Mouse (Mus musculus): Measurements from ENCODE around the gene Sema7a. TPM values are rescaled to one million over a fixed set of nuclear protein-coding genes. Genes with fewer than 3 reads are reported as not detected.

Gene Sema7a
- total and polyA plus RNA-seq, 3 experiments = 0.03 TPM; not detected in 2

GRCm38 (mm10) chr9:57998685-57999084, 58.8 kb downstream of the Sema7a start:
- TF ChIP-seq ZC3H11A (IDR thresholded peaks at IDR 0.05; ENCODE audit: low read depth, low read length) (no peak), MXI1 (IDR thresholded peaks at IDR 0.05; ENCODE audit: low read depth, low read length) (no peak), NRF1 (IDR thresholded peaks at IDR 0.05; ENCODE audit: insufficient read depth, low read depth, low read length, poor library complexity, severe bottlenecking) (no peak), POLR2A (IDR thresholded peaks at IDR 0.05; ENCODE audit: control insufficient read depth in 1 of 2, insufficient read depth in 1 of 2, low read depth in 1 of 2, low read length in 2 of 2, poor library complexity in 1 of 2) (no peak), GATA1 (IDR thresholded peaks at IDR 0.05; ENCODE audit: low read depth, low read length) (no peak), CHD1 (IDR thresholded peaks at IDR 0.05; ENCODE audit: low read depth, low read length) (no peak), ZKSCAN1 (IDR thresholded peaks at IDR 0.05; ENCODE audit: low read depth, low read length) (no peak), USF2 (IDR thresholded peaks at IDR 0.05; ENCODE audit: borderline replicate concordance in 1 of 2, insufficient read depth in 1 of 2, low read depth in 1 of 2, low read length in 2 of 2) (no peak), KAT2A (conservative IDR thresholded peaks at IDR 0.05; ENCODE audit: low read depth, low read length) (no peak), ETS1 (IDR thresholded peaks at IDR 0.05; ENCODE audit: low read depth, low read length) (no peak), JUND (IDR thresholded peaks at IDR 0.05; ENCODE audit: low read depth, low read length) (no peak), SIN3A (IDR thresholded peaks at IDR 0.05; ENCODE audit: low read length) (no peak), HCFC1 (IDR thresholded peaks at IDR 0.05; ENCODE audit: low read depth, low read length) (no peak)
- H3K4me3 ChIP-seq (ENCODE audit: control insufficient read depth in 1 of 2, insufficient read depth in 1 of 2, low read depth in 2 of 2, low read length in 2 of 2) = no peak overlapping the region
- H3K4me1 ChIP-seq (ENCODE audit: control insufficient read depth in 1 of 2, insufficient read depth in 2 of 2, low read length in 2 of 2) = peaks cover 0 to 4% of the 10 kb centered on the region in 2 experiments; a peak in 1 of 4 replicates
- no peak for DNase-seq (ENCODE audit: low read depth, low spot score)
- no peaks in the 10 kb centered on the region for H3K9me3 ChIP-seq (replicated peaks; ENCODE audit: insufficient read depth, low read length)
- no peak overlapping the region for H3K27ac ChIP-seq (ENCODE audit: control insufficient read depth, low read depth, low read length)
- H3K27me3 ChIP-seq (ENCODE audit: control insufficient read depth in 1 of 2, insufficient read depth in 2 of 2, low read length in 2 of 2) = peaks cover 7 to 10% of the 10 kb centered on the region in 2 experiments
- H3K36me3 ChIP-seq (ENCODE audit: control insufficient read depth in 1 of 2, insufficient read depth in 2 of 2, low read length in 2 of 2) = no peaks in the 10 kb centered on the region; a peak in 1 of 4 replicates
- no peak overlapping the region for H3K9ac ChIP-seq (ENCODE audit: control insufficient read depth, low read depth, low read length, poor library complexity, severe bottlenecking)
- no peaks in the 10 kb centered on the region for H3K79me2 ChIP-seq (ENCODE audit: control insufficient read depth, insufficient read depth, low read length, poor library complexity)

DNA sequence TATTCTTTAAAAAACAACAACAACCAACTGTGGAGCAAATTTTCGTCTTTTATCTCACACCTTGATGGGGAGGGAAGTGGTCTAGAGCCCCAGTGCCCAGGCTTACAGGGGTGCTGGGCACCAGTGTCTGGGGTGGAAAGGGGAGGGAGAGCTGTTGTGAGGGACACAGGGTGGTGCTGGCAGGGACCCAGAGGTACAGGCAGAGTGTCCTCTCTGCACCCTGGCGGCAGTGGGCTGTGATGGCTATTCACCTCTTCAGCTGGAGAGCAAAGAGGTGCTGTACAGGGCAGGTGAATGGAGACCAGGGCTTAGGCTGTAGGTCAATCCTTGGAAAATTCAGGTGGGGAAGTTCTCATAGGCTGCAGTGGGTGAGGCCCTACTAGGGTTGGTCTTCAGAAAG, 59.8 kb downstream of the Sema7a start:
- Histone ChIP-seq H3K4me1 (ENCODE audit: control insufficient read depth in 1 of 2, insufficient read depth in 2 of 2, low read length in 2 of 2) (peaks cover 0 to 4% of the 10 kb centered on the region in 2 experiments; a peak in 1 of 4 replicates), H3K9ac (ENCODE audit: control insufficient read depth, low read depth, low read length, poor library complexity, severe bottlenecking) (no peak overlapping the region), H3K27ac (ENCODE audit: control insufficient read depth, low read depth, low read length) (no peak overlapping the region), H3K27me3 (ENCODE audit: control insufficient read depth in 1 of 2, insufficient read depth in 2 of 2, low read length in 2 of 2) (peaks cover 10 to 11% of the 10 kb centered on the region in 2 experiments), H3K36me3 (ENCODE audit: control insufficient read depth in 1 of 2, insufficient read depth in 2 of 2, low read length in 2 of 2) (no peaks in the 10 kb centered on the region; a peak in 1 of 4 replicates), H3K9me3 (replicated peaks; ENCODE audit: insufficient read depth, low read length) (no peaks in the 10 kb centered on the region), H3K4me3 (ENCODE audit: control insufficient read depth in 1 of 2, insufficient read depth in 1 of 2, low read depth in 2 of 2, low read length in 2 of 2) (no peak overlapping the region), H3K79me2 (ENCODE audit: control insufficient read depth, insufficient read depth, low read length, poor library complexity) (no peaks in the 10 kb centered on the region)
- TF ChIP-seq BHLHE40 (IDR thresholded peaks at IDR 0.05; ENCODE audit: borderline replicate concordance, low read depth, low read length) = no peak
- no peak for TF ChIP-seq RAD21 (IDR thresholded peaks at IDR 0.05; ENCODE audit: low read depth, low read length)
- no peak for TF ChIP-seq GATA1 (IDR thresholded peaks at IDR 0.05; ENCODE audit: low read depth, low read length)
- no peak for TF ChIP-seq TCF12 (IDR thresholded peaks at IDR 0.05; ENCODE audit: low read depth, low read length)
- TF ChIP-seq MYB (IDR thresholded peaks at IDR 0.05; ENCODE audit: low read depth, low read length) = no peak
- TF ChIP-seq POLR2AphosphoS2 (IDR thresholded peaks at IDR 0.05; ENCODE audit: low read length) = no peak
- TF ChIP-seq USF2 (IDR thresholded peaks at IDR 0.05; ENCODE audit: borderline replicate concordance in 1 of 2, insufficient read depth in 1 of 2, low read depth in 1 of 2, low read length in 2 of 2) = no peak
- no peak for TF ChIP-seq ZNF384 (IDR thresholded peaks at IDR 0.05; ENCODE audit: low read depth, low read length)
- no peak for TF ChIP-seq MXI1 (IDR thresholded peaks at IDR 0.05; ENCODE audit: low read depth, low read length)
- TF ChIP-seq HCFC1 (IDR thresholded peaks at IDR 0.05; ENCODE audit: low read depth, low read length) = no peak
- no peak for TF ChIP-seq SMC3 (IDR thresholded peaks at IDR 0.05; ENCODE audit: low read depth, low read length)
- no peak for TF ChIP-seq ETS1 (IDR thresholded peaks at IDR 0.05; ENCODE audit: low read depth, low read length)
- no peak for TF ChIP-seq MAX (IDR thresholded peaks at IDR 0.05; ENCODE audit: low read length)
- TF ChIP-seq SIN3A (IDR thresholded peaks at IDR 0.05; ENCODE audit: low read length) = no peak
- no peak for TF ChIP-seq TBP (IDR thresholded peaks at IDR 0.05; ENCODE audit: low read depth, low read length)
- DNase-seq (ENCODE audit: low read depth, low spot score) = no peak

Measured in MEL (cell line).